Comparison of ENCODE assay signal across 25 mouse cellular contexts in the genomic region with DNA sequence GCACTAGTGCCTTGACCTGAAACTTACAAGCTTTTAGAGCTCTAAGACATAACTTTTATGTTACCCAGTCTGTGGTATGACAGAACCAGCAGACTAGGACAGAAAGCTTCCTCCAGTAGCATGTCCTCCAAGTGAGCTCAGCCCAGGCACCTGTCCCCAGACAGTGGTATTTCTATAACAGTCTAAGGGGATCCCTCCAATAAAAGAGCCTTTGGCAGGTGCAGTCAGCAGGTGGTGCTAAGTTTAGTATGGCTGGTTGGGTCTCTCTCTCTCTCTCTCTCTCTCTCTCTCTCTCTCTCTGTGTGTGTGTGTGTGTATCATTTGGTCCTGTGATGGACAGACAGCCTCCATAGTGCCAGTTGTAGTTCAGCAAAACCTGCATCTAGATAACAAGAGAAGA.
"Had no signal": no experiment of that assay in that cellular context is flagged by ENCODE, and none has a peak within 500 bp of the region (broad histone marks: within the 10 kb centered on the region; RNA-seq: fewer than 3 reads in every experiment).

No protein-coding gene starts in this region.

- H3K27ac ChIP-seq: heart, adult 2 months; heart, embryonic 13.5 days; heart, embryonic 15.5 days; hindbrain, embryonic 10.5 days; hindbrain, embryonic 12.5 days; hindbrain, embryonic 14.5 days; intestine, embryonic 15.5 days; left cerebral cortex, adult 2 months; limb, embryonic 10.5 days; limb, embryonic 12.5 days; liver, embryonic 13.5 days; liver, embryonic 15.5 days had no signal

- H3K4me2 ChIP-seq: heart, embryonic 11.5 days; heart, embryonic 13.5 days; heart, embryonic 15.5 days; hindbrain, embryonic 12.5 days; hindbrain, embryonic 14.5 days; intestine, embryonic 15.5 days; limb, embryonic 12.5 days; liver, embryonic 11.5 days; liver, embryonic 13.5 days; liver, embryonic 15.5 days had no signal

- H3K36me3 ChIP-seq: heart, embryonic 13.5 days; heart, embryonic 15.5 days; hindbrain, embryonic 10.5 days; hindbrain, embryonic 12.5 days; intestine, embryonic 15.5 days; limb, embryonic 10.5 days; limb, embryonic 12.5 days; liver, embryonic 13.5 days; liver, embryonic 15.5 days had no signal

- H3K27me3 ChIP-seq: heart, embryonic 13.5 days; heart, embryonic 15.5 days; hindbrain, embryonic 12.5 days; intestine, embryonic 15.5 days; limb, embryonic 12.5 days; liver, embryonic 13.5 days; liver, embryonic 15.5 days had no signal

- DNase-seq: gastrocnemius, postnatal 14 days; heart, adult 11 months; heart, adult 2 months; heart, postnatal 14 days; heart, postnatal 4 days; kidney, adult 18-20 months; kidney, adult 8-10 months; kidney, postnatal 10 days; kidney, postnatal 25 days; kidney, postnatal 4 days; liver; liver, embryonic 13.5 days had no signal

- H3K4me3 ChIP-seq: heart, adult 2 months; heart, embryonic 13.5 days; heart, embryonic 15.5 days; hindbrain, embryonic 10.5 days; hindbrain, embryonic 12.5 days; intestine, embryonic 15.5 days; layer of hippocampus, adult 2 months; left cerebral cortex, adult 2 months; limb, embryonic 10.5 days; limb, embryonic 12.5 days; liver, embryonic 13.5 days; liver, embryonic 15.5 days had no signal
